Mouse (Mus musculus) hindbrain, embryonic 12.5 days (tissue): ENCODE results near the gene Sbno2. TPM values are rescaled to one million over a fixed set of nuclear protein-coding genes. Genes with fewer than 3 reads are reported as not detected.

Experiments
- ATAC-seq: fragments of 200-750 bp; cut with Nextera tagmentation; 2 replicates; pipeline ENCODE4 v1.8.0; 2017; ENCODE audit warnings: moderate TSS enrichment; ENCODE audit not compliant: low FRiP score
- H3K27ac ChIP-seq: fragments of 300-500 bp; sonication (generic); 2 replicates; pipeline ENCODE4 v1.5.1; 2016; ENCODE audit warnings: mild to moderate bottlenecking
- H3K27me3 ChIP-seq: fragments of 300-500 bp; sonication (generic); 2 replicates; pipeline ENCODE4 v1.6.1; 2016; ENCODE audit warnings: mild to moderate bottlenecking
- H3K36me3 ChIP-seq: fragments of 300-500 bp; sonication (generic); 2 replicates; pipeline ENCODE4 v1.6.1; 2016; ENCODE audit warnings: mild to moderate bottlenecking
- H3K4me1 ChIP-seq: fragments of 300-500 bp; sonication (generic); 2 replicates; pipeline ENCODE4 v1.6.1; 2016
- H3K4me2 ChIP-seq: fragments of 300-500 bp; sonication (generic); replicated peaks from 2 replicates; pipeline ENCODE4 v1.6.1; 2016; ENCODE audit warnings: mild to moderate bottlenecking
- H3K4me3 ChIP-seq: fragments of 300-500 bp; sonication (generic); 2 replicates; pipeline ENCODE4 v1.5.1; 2016; ENCODE audit warnings: mild to moderate bottlenecking
- H3K9ac ChIP-seq: fragments of 300-500 bp; sonication (generic); 2 replicates; pipeline ENCODE4 v1.6.1; 2016; ENCODE audit warnings: mild to moderate bottlenecking, moderate library complexity
- H3K9me3 ChIP-seq: fragments of 300-500 bp; sonication (generic); replicated peaks from 2 replicates; pipeline ENCODE4 v1.6.1; 2016; ENCODE audit warnings: mild to moderate bottlenecking
- WGBS: fragments of 180-500 bp; shearing (Covaris S2); methylation state at CpG from one replicate; pipeline ENCODE4 v1.1.7; 2016; 5-methylcytosine and 5-hydroxymethylcytosine counted together
- polyA plus RNA-seq: library from polyadenylated mRNA; unstranded; fragments of >200 nt; fragmentation: Nextera tagmentation; extraction: Ambion mirVana; gene quantifications from 2 replicates; pipeline ENCODE4 v1.2.1, GENCODE M21; 2016

Gene Sbno2
- polyA plus RNA-seq, 1 experiment from 2014 or later, result 15.1 TPM

GRCm38 (mm10) chr10:80131952-80132350 lies 26.6 kb upstream of the Sbno2 start:
- Histone ChIP-seq H3K4me3 (peak overlapping the region; percentile 16; the same call in 1 of the 2 replicates), H3K4me2 (peak overlapping the region; percentile 38), H3K9ac (peak overlapping the region; percentile 15; the same call in 1 of the 2 replicates), H3K27ac (no peak overlapping the region), H3K27me3 (peaks cover 37% of the 10 kb centered on the region), H3K36me3 (peaks cover 91% of the 10 kb centered on the region), H3K9me3 (no peaks in the 10 kb centered on the region), H3K4me1 (peaks cover 25% of the 10 kb centered on the region)
- no peak for ATAC-seq
- 28% methylated on average over 27 of the region's 27 CpGs for WGBS

GRCm38 (mm10) chr10:80131316-80131951 lies 26.1 kb upstream of the Sbno2 start:
- peaks cover 20% of the 10 kb centered on the region for H3K4me1 ChIP-seq
- WGBS, result 13% methylated on average over 55 of the region's 55 CpGs
- H3K36me3 ChIP-seq, result peaks cover 93% of the 10 kb centered on the region
- peak overlapping the region; percentile 16 for H3K4me3 ChIP-seq
- peaks cover 32% of the 10 kb centered on the region for H3K27me3 ChIP-seq
- H3K9me3 ChIP-seq, result no peaks in the 10 kb centered on the region
- H3K27ac ChIP-seq, result no peak overlapping the region
- 0 out of 2 replicates have a peak, but pooled peaks have one; percentile 38 for ATAC-seq
- H3K9ac ChIP-seq, result peak overlapping the region; percentile 15; the same call in 1 of the 2 replicates
- peak overlapping the region; percentile 38 for H3K4me2 ChIP-seq

- no peak for ATAC-seq
- Histone ChIP-seq H3K27me3 (peaks cover 23% of the 10 kb centered on the region), H3K4me3 (no peak overlapping the region), H3K36me3 (peaks cover 93% of the 10 kb centered on the region), H3K4me2 (no peak overlapping the region), H3K4me1 (peaks cover 16% of the 10 kb centered on the region), H3K9me3 (no peaks in the 10 kb centered on the region), H3K27ac (no peak overlapping the region), H3K9ac (no peak overlapping the region)
- WGBS, result 87% methylated on average over 18 of the region's 18 CpGs
Measured at GRCm38 (mm10) chr10:80130403-80131031, 25.1 kb upstream of the Sbno2 start.

GRCm38 (mm10) chr10:80129846-80130245 lies 24.5 kb upstream of the Sbno2 start:
- peaks cover 16% of the 10 kb centered on the region for H3K4me1 ChIP-seq
- H3K4me3 ChIP-seq, result no peak overlapping the region
- H3K9ac ChIP-seq, result 0 out of 2 replicates have a peak overlapping the region, but pooled peaks have one; percentile 8
- peaks cover 93% of the 10 kb centered on the region for H3K36me3 ChIP-seq
- peaks cover 16% of the 10 kb centered on the region; the same call in 1 of the 2 replicates for H3K27me3 ChIP-seq
- H3K4me2 ChIP-seq, result no peak overlapping the region
- 94% methylated on average over 9 of the region's 9 CpGs for WGBS
- no peak for ATAC-seq
- H3K9me3 ChIP-seq, result no peaks in the 10 kb centered on the region
- H3K27ac ChIP-seq, result no peak overlapping the region

GRCm38 (mm10) chr10:80127920-80128319 lies 22.5 kb upstream of the Sbno2 start:
- H3K36me3 ChIP-seq, result peaks cover 91% of the 10 kb centered on the region
- no peak for ATAC-seq
- H3K4me1 ChIP-seq, result peaks cover 16% of the 10 kb centered on the region
- H3K27me3 ChIP-seq, result peaks cover 9% of the 10 kb centered on the region; the same call in 1 of the 2 replicates
- H3K4me2 ChIP-seq, result no peak overlapping the region
- H3K4me3 ChIP-seq, result no peak overlapping the region
- H3K9me3 ChIP-seq, result no peaks in the 10 kb centered on the region
- 95% methylated on average over 8 of the region's 8 CpGs for WGBS
- H3K9ac ChIP-seq, result 0 out of 2 replicates have a peak overlapping the region, but pooled peaks have one; percentile 20
- no peak overlapping the region; the same call in 1 of the 2 replicates for H3K27ac ChIP-seq

- Histone ChIP-seq H3K4me3 (no peak overlapping the region), H3K36me3 (peaks cover 84% of the 10 kb centered on the region), H3K9me3 (no peaks in the 10 kb centered on the region), H3K4me2 (no peak overlapping the region), H3K27me3 (no peaks in the 10 kb centered on the region), H3K4me1 (peaks cover 9% of the 10 kb centered on the region), H3K9ac (no peak overlapping the region), H3K27ac (no peak overlapping the region)
- no peak for ATAC-seq
- 92% methylated on average over 9 of the region's 9 CpGs for WGBS
Measured at GRCm38 (mm10) chr10:80123932-80124562, 18.7 kb upstream of the Sbno2 start.

GRCm38 (mm10) chr10:80121639-80122038 lies 16.3 kb upstream of the Sbno2 start:
- no peak overlapping the region for H3K27ac ChIP-seq
- no peak for ATAC-seq
- H3K36me3 ChIP-seq, result peaks cover 71% of the 10 kb centered on the region
- no peak overlapping the region for H3K4me3 ChIP-seq
- no peaks in the 10 kb centered on the region for H3K9me3 ChIP-seq
- no peak overlapping the region for H3K4me2 ChIP-seq
- no peak overlapping the region for H3K9ac ChIP-seq
- peaks cover 33% of the 10 kb centered on the region for H3K4me1 ChIP-seq
- 95% methylated on average over 2 of the region's 2 CpGs for WGBS
- H3K27me3 ChIP-seq, result no peaks in the 10 kb centered on the region

- 82% methylated on average over 2 of the region's 2 CpGs for WGBS
- ATAC-seq, result no peak
- Histone ChIP-seq H3K9me3 (no peaks in the 10 kb centered on the region), H3K4me3 (no peak overlapping the region), H3K9ac (no peak overlapping the region), H3K4me2 (no peak overlapping the region), H3K36me3 (peaks cover 56% of the 10 kb centered on the region), H3K27ac (no peak overlapping the region), H3K27me3 (no peaks in the 10 kb centered on the region), H3K4me1 (peaks cover 33% of the 10 kb centered on the region)
Measured at GRCm38 (mm10) chr10:80120146-80120545, 14.8 kb upstream of the Sbno2 start.

- peak overlapping the region; percentile 63; the same call in 1 of the 2 replicates for H3K27ac ChIP-seq
- H3K9ac ChIP-seq, result peak overlapping the region; percentile 91
- H3K4me1 ChIP-seq, result peaks cover 38% of the 10 kb centered on the region
Measured at GRCm38 (mm10) chr10:80118552-80118951, 13.2 kb upstream of the Sbno2 start.

GRCm38 (mm10) chr10:80117736-80118135 lies 12.4 kb upstream of the Sbno2 start:
- peak overlapping the region; percentile 99 for H3K4me2 ChIP-seq
- no peaks in the 10 kb centered on the region for H3K9me3 ChIP-seq
- H3K36me3 ChIP-seq, result peaks cover 36% of the 10 kb centered on the region
- 81% methylated on average over 1 of the region's 1 CpGs for WGBS
- ATAC-seq, result no peak
- peak overlapping the region; percentile 94 for H3K4me3 ChIP-seq
- H3K27ac ChIP-seq, result peak overlapping the region; percentile 50; the same call in 1 of the 2 replicates
- H3K27me3 ChIP-seq, result no peaks in the 10 kb centered on the region
- peak overlapping the region; percentile 91 for H3K9ac ChIP-seq
- peaks cover 38% of the 10 kb centered on the region for H3K4me1 ChIP-seq

More at GRCm38 (mm10) chr10:80118552-80118951, 13.2 kb upstream of the Sbno2 start:
- ATAC-seq, result no peak
- no peaks in the 10 kb centered on the region for H3K9me3 ChIP-seq
- no peaks in the 10 kb centered on the region for H3K27me3 ChIP-seq
- peak overlapping the region; percentile 99 for H3K4me2 ChIP-seq
- peak overlapping the region; percentile 94 for H3K4me3 ChIP-seq
- WGBS, result 58% methylated on average over 6 of the region's 6 CpGs
- H3K36me3 ChIP-seq, result peaks cover 40% of the 10 kb centered on the region

GRCm38 (mm10) chr10:80116927-80117691 lies 11.7 kb upstream of the Sbno2 start:
- Histone ChIP-seq H3K4me3 (peak overlapping the region; percentile 94), H3K9me3 (no peaks in the 10 kb centered on the region), H3K4me1 (peaks cover 38% of the 10 kb centered on the region), H3K9ac (peak overlapping the region; percentile 91), H3K27me3 (no peaks in the 10 kb centered on the region), H3K27ac (peak overlapping the region; percentile 50), H3K4me2 (peak overlapping the region; percentile 99), H3K36me3 (peaks cover 34% of the 10 kb centered on the region)
- ATAC-seq, result no peak
- WGBS, result 7% methylated on average over 30 of the region's 30 CpGs
